Mouse (Mus musculus): ENCODE data around the gene Fut7. TPM values are rescaled to one million over a fixed set of nuclear protein-coding genes. Genes with fewer than 3 reads are reported as not detected.

Fut7 gene
- polyA plus RNA-seq, 2 experiments, result 0.58 to 0.90 TPM

GRCm38 (mm10) chr2:25421896-25422295, 1.2 kb upstream of the Fut7 start:
- peak; percentile 19 to 24 (median 22) for DNase-seq (ENCODE audit: low read depth in 3 of 3, low spot score in 3 of 3)
- TF ChIP-seq EP300 (IDR thresholded peaks at IDR 0.05; ENCODE audit: low read depth) (no peak), CTCF (IDR thresholded peaks at IDR 0.05; ENCODE audit: low read depth) (peak; percentile 70)

DNA sequence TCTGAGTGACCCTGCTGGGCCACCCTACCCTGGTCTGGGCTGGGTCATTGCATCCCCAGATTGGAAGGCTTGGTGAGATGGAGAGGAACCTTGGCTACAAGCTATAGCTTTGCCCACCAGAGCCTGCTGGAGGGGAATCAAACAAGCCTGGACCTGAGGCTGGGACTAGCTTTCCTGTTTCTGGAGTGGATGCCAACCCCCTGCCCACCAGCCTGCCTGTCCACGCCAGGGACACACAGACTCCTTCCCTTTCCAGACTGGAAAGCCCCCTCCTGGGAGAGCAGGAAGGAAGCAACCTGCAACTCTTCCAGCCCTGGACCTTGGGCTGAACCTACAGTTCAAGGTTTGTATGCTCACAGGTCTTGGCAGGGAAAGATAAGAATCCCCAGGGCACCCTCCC, 559 bp downstream of the Fut7 start:
- no peak for TF ChIP-seq CTCF (IDR thresholded peaks at IDR 0.05; ENCODE audit: low read depth)
- TF ChIP-seq EP300 (IDR thresholded peaks at IDR 0.05; ENCODE audit: low read depth), result no peak
- Histone ChIP-seq H3K9ac (replicated peaks) (no peak overlapping the region), H3K9me3 (ENCODE audit: control insufficient read depth, low read length) (no peaks in the 10 kb centered on the region), H3K4me1 (replicated peaks; ENCODE audit: control insufficient read depth in 2 of 2, insufficient read depth in 2 of 2, low read length in 1 of 2) (no peaks in the 10 kb centered on the region), H3K27ac (no peak overlapping the region), H3K4me2 (ENCODE audit: low read depth) (no peak overlapping the region), H3K4me3 (ENCODE audit: insufficient read depth in 1 of 2, low read depth in 2 of 2, low read length in 2 of 2) (no peak overlapping the region), H3K27me3 (ENCODE audit: control insufficient read depth, insufficient read depth, low read length) (no peaks in the 10 kb centered on the region), H3K36me3 (replicated peaks; ENCODE audit: control insufficient read depth, insufficient read depth, low read depth) (no peaks in the 10 kb centered on the region)
- no peak for DNase-seq (ENCODE audit: low read depth in 3 of 3, low spot score in 3 of 3)
- WGBS (ENCODE audit: insufficient replicate concordance), result 40% methylated on average over 1 of the region's 1 CpGs
- no peak for ATAC-seq (ENCODE audit: insufficient read depth)

More at GRCm38 (mm10) chr2:25421896-25422295, 1.2 kb upstream of the Fut7 start:
- Histone ChIP-seq H3K9ac (replicated peaks) (no peak overlapping the region), H3K4me1 (replicated peaks; ENCODE audit: control insufficient read depth in 2 of 2, insufficient read depth in 2 of 2, low read length in 1 of 2) (no peaks in the 10 kb centered on the region), H3K4me3 (ENCODE audit: insufficient read depth in 1 of 2, low read depth in 2 of 2, low read length in 2 of 2) (no peak overlapping the region), H3K9me3 (ENCODE audit: control insufficient read depth, low read length) (no peaks in the 10 kb centered on the region), H3K27ac (no peak overlapping the region), H3K27me3 (ENCODE audit: control insufficient read depth, insufficient read depth, low read length) (no peaks in the 10 kb centered on the region), H3K36me3 (replicated peaks; ENCODE audit: control insufficient read depth, insufficient read depth, low read depth) (no peaks in the 10 kb centered on the region), H3K4me2 (ENCODE audit: low read depth) (no peak overlapping the region)
- no peak for ATAC-seq (ENCODE audit: insufficient read depth)
- WGBS (ENCODE audit: insufficient replicate concordance), result 18% methylated on average over 3 of the region's 3 CpGs

GRCm38 (mm10) chr2:25425481-25425880, 2.4 kb downstream of the Fut7 start:
- DNase-seq (ENCODE audit: low read depth in 3 of 3, low spot score in 3 of 3) (no peak), ATAC-seq (ENCODE audit: insufficient read depth) (no peak)
- TF ChIP-seq EP300 (IDR thresholded peaks at IDR 0.05; ENCODE audit: low read depth) (no peak), CTCF (IDR thresholded peaks at IDR 0.05; ENCODE audit: low read depth) (no peak)
- Histone ChIP-seq H3K36me3 (replicated peaks; ENCODE audit: control insufficient read depth, insufficient read depth, low read depth) (no peaks in the 10 kb centered on the region), H3K4me2 (ENCODE audit: low read depth) (no peak overlapping the region), H3K27ac (no peak overlapping the region), H3K4me3 (ENCODE audit: insufficient read depth in 1 of 2, low read depth in 2 of 2, low read length in 2 of 2) (no peak overlapping the region), H3K27me3 (ENCODE audit: control insufficient read depth, insufficient read depth, low read length) (peaks cover 7% of the 10 kb centered on the region), H3K4me1 (replicated peaks; ENCODE audit: control insufficient read depth in 2 of 2, insufficient read depth in 2 of 2, low read length in 1 of 2) (no peaks in the 10 kb centered on the region), H3K9me3 (ENCODE audit: control insufficient read depth, low read length) (no peaks in the 10 kb centered on the region), H3K9ac (replicated peaks) (no peak overlapping the region)
- 63% methylated on average over 27 of the region's 27 CpGs for WGBS (ENCODE audit: insufficient replicate concordance)

GRCm38 (mm10) chr2:25426721-25427191, 3.7 kb downstream of the Fut7 start:
- no peaks in the 10 kb centered on the region for H3K9me3 ChIP-seq (ENCODE audit: control insufficient read depth, low read length)
- no peak overlapping the region for H3K4me2 ChIP-seq (ENCODE audit: low read depth)
- ATAC-seq (ENCODE audit: insufficient read depth) (no peak), DNase-seq (ENCODE audit: low read depth in 3 of 3, low spot score in 3 of 3) (peak; percentile 50 to 59 (median 56))
- no peak overlapping the region for H3K4me3 ChIP-seq (ENCODE audit: insufficient read depth in 1 of 2, low read depth in 2 of 2, low read length in 2 of 2)
- no peaks in the 10 kb centered on the region for H3K36me3 ChIP-seq (replicated peaks; ENCODE audit: control insufficient read depth, insufficient read depth, low read depth)
- H3K27ac ChIP-seq, result no peak overlapping the region
- peaks cover 7% of the 10 kb centered on the region for H3K27me3 ChIP-seq (ENCODE audit: control insufficient read depth, insufficient read depth, low read length)
- H3K9ac ChIP-seq (replicated peaks), result no peak overlapping the region
- WGBS (ENCODE audit: insufficient replicate concordance), result 8% methylated on average over 5 of the region's 5 CpGs
- H3K4me1 ChIP-seq (replicated peaks; ENCODE audit: control insufficient read depth in 2 of 2, insufficient read depth in 2 of 2, low read length in 1 of 2), result no peaks in the 10 kb centered on the region
- peak; percentile 95 for TF ChIP-seq CTCF (IDR thresholded peaks at IDR 0.05; ENCODE audit: low read depth)
- no peak for TF ChIP-seq EP300 (IDR thresholded peaks at IDR 0.05; ENCODE audit: low read depth)

DNA sequence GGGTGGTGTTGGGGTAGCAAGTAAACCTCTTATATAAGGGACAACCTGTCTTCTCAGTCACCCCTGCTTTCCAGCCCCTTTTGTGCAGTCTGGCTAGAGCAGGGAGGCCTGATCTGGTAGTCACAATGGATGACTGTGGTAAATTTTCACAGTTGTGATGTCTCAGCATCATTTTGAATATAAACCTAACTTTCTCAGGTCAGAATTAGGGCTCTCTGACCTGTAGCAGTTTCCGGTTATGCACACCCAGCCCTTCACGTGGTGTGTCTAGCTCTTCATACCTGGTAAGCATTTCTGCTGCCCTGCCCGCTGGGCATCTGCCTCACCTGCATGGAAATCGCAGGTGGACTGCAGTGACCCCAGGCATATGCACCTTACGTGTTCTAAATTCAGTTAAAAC, 4.2 kb downstream of the Fut7 start:
- no peak overlapping the region for H3K9ac ChIP-seq (replicated peaks)
- peaks cover 7% of the 10 kb centered on the region for H3K27me3 ChIP-seq (ENCODE audit: control insufficient read depth, insufficient read depth, low read length)
- no peak for ATAC-seq (ENCODE audit: insufficient read depth)

More for the DNA sequence above, 4.2 kb downstream of the Fut7 start:
- Histone ChIP-seq H3K4me1 (replicated peaks; ENCODE audit: control insufficient read depth in 2 of 2, insufficient read depth in 2 of 2, low read length in 1 of 2) (no peaks in the 10 kb centered on the region), H3K36me3 (replicated peaks; ENCODE audit: control insufficient read depth, insufficient read depth, low read depth) (no peaks in the 10 kb centered on the region), H3K27ac (no peak overlapping the region), H3K4me2 (ENCODE audit: low read depth) (no peak overlapping the region), H3K4me3 (ENCODE audit: insufficient read depth in 1 of 2, low read depth in 2 of 2, low read length in 2 of 2) (no peak overlapping the region), H3K9me3 (ENCODE audit: control insufficient read depth, low read length) (no peaks in the 10 kb centered on the region)
- 77% methylated on average over 5 of the region's 5 CpGs for WGBS (ENCODE audit: insufficient replicate concordance)
- DNase-seq (ENCODE audit: low read depth in 3 of 3, low spot score in 3 of 3), result no peak
- TF ChIP-seq CTCF (IDR thresholded peaks at IDR 0.05; ENCODE audit: low read depth), result no peak
- TF ChIP-seq EP300 (IDR thresholded peaks at IDR 0.05; ENCODE audit: low read depth), result no peak
